Mouse (Mus musculus) bone marrow, adult 2 months (tissue): ENCODE results near the gene Stac3. TPM values are rescaled to one million over a fixed set of nuclear protein-coding genes. Genes with fewer than 3 reads are reported as not detected.

Source experiments
- H3K27ac ChIP-seq: fragments of 200-500 bp; 2 replicates; pipeline ENCODE4 v1.5.1; 2012; ENCODE audit warnings: low read depth, mild to moderate bottlenecking, control low read depth, inconsistent platforms, low read length; ENCODE audit not compliant: control insufficient read depth, poor library complexity, insufficient read depth
- H3K4me1 ChIP-seq: fragments of 200-500 bp; 2 replicates; pipeline ENCODE4 v1.6.1; 2011; ENCODE audit warnings: low read length; ENCODE audit not compliant: control insufficient read depth, insufficient read depth
- H3K4me3 ChIP-seq: fragments of 200-500 bp; replicated peaks from 2 replicates; pipeline ENCODE3; 2011; ENCODE audit warnings: mild to moderate bottlenecking, low read depth, low read length, control low read depth; ENCODE audit not compliant: control insufficient read depth
- CTCF ChIP-seq: fragments of 200-500 bp; IDR thresholded peaks from 2 replicates; pipeline ENCODE4 v1.5.1; 2011; ENCODE audit warnings: low read length, control low read depth; ENCODE audit not compliant: control insufficient read depth, insufficient read depth
- POLR2A ChIP-seq: fragments of 200-500 bp; IDR thresholded peaks from 2 replicates; pipeline ENCODE4 v1.6.1; 2011; ENCODE audit warnings: low read depth, mild to moderate bottlenecking, control low read depth, low read length, borderline replicate concordance; ENCODE audit not compliant: control insufficient read depth
- WGBS: fragments of 180-500 bp; shearing (Covaris S2); methylation state at CpG from one replicate; pipeline ENCODE4 v1.1.7; 2018; 5-methylcytosine and 5-hydroxymethylcytosine counted together
- polyA plus RNA-seq: library from polyadenylated mRNA; stranded (reverse); fragments of >200 nt; gene quantifications from 2 replicates; pipeline ENCODE4 v1.2.4, GENCODE M21; 2011; ENCODE audit warnings: low replicate concordance; ENCODE audit not compliant: missing spikeins, insufficient read depth, insufficient read length

The Stac3 gene
- polyA plus RNA-seq, 1 experiment: 5.0 TPM

DNA sequence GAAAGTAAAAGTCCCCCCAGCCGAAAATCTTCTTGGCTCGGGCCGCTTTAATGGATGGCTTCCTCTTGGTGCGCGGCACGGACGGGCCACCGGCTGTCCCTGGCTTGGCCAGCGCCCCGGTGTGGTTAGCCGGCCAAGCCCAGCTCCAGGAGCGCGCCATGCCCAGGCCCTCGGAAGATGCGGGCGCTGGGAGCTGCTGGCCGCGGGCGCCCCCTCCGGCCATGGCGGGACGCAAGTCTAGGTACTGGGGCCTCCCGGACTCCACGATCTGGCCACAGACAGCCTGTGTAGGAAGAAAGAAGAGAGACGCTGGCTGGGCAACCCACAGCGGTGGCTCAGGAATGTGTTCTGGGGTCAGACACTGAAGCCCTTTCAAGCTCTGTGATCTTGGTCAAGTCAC lies 25.2 kb downstream of the Stac3 start:
- no peak overlapping the region for H3K27ac ChIP-seq
- TF ChIP-seq CTCF (peak; percentile 19; the same call in 1 of the 2 replicates), POLR2A (no peak)
- H3K4me3 ChIP-seq: no peak overlapping the region
- WGBS: under 1% methylated on average over 26 of the region's 26 CpGs
- H3K4me1 ChIP-seq: no peaks in the 10 kb centered on the region; the same call in none of the 2 replicates

DNA sequence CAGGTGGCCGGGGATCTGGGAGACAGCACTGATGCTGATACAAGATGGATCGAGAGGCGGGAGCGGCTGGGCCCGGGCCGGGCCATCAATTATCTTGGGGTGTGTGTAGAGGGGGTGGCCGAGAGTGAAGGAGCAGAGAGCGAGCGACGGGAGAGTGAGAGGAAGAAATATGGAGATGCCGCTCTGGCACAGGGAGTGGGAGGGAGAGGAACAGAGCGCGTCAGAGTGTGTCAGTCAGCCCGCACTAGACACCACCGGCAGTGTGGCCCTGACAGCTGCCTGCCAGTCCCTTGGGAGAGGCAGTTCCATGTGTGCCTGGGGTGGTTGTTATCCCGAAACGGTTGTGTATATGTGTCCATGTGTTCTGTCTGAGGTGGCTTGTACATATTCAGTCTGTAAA lies 26.0 kb downstream of the Stac3 start:
- no peak for TF ChIP-seq POLR2A
- no peak for TF ChIP-seq CTCF
- Histone ChIP-seq H3K27ac (no peak overlapping the region), H3K4me1 (no peaks in the 10 kb centered on the region; the same call in 1 of the 2 replicates), H3K4me3 (no peak overlapping the region)
- WGBS: 9% methylated on average over 17 of the region's 17 CpGs

DNA sequence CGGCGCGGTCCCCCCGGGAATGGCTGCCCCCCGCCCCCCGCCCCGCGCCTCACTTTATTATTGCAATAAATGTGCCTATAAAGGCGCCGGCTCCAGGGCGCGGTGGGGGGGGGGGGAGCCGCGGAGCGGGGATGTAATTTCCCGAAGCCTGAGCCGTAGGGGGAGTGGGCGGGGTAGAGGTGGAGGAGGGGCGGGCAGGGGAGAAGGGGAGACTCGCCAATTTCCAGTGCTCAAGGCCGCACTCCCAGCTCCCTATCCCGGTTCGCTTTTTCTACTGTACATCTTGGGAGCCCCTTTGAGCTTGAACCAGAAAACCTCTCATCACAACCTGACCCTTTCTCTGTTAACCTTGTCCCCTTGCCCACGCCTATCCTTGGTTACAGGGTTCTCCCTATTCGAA lies 29.5 kb downstream of the Stac3 start:
- 6% methylated on average over 23 of the region's 25 CpGs for WGBS
- peaks cover 3% of the 10 kb centered on the region for H3K4me1 ChIP-seq

DNA sequence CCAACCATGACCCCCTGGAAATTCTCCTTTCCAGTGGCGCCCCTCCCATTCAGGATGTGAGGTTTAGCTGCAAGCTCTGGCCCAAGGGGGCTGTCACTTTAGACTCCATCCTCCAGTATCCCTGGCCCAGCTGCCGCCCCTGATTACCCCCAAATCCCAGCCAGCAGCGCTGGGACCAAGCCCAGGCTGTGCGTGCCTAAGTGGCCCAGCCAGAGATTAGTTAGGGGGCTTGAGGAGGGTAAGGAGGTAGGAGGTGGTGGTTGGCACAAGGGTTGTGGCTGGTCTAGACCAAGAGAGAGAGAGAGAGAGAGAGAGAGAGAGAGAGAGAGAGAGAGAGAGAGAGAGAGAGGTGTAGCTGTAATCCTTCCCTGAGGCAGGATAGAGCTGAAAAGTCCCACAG lies 30.1 kb downstream of the Stac3 start:
- H3K4me3 ChIP-seq: no peak overlapping the region
- H3K4me1 ChIP-seq: peaks cover 3% of the 10 kb centered on the region
- H3K27ac ChIP-seq: no peak overlapping the region
- TF ChIP-seq CTCF (no peak), POLR2A (no peak)
- 17% methylated on average over 4 of the region's 4 CpGs for WGBS

More for the DNA sequence above, 29.5 kb downstream of the Stac3 start:
- TF ChIP-seq CTCF (no peak), POLR2A (no peak)
- H3K4me3 ChIP-seq: no peak overlapping the region
- no peak overlapping the region for H3K27ac ChIP-seq

DNA sequence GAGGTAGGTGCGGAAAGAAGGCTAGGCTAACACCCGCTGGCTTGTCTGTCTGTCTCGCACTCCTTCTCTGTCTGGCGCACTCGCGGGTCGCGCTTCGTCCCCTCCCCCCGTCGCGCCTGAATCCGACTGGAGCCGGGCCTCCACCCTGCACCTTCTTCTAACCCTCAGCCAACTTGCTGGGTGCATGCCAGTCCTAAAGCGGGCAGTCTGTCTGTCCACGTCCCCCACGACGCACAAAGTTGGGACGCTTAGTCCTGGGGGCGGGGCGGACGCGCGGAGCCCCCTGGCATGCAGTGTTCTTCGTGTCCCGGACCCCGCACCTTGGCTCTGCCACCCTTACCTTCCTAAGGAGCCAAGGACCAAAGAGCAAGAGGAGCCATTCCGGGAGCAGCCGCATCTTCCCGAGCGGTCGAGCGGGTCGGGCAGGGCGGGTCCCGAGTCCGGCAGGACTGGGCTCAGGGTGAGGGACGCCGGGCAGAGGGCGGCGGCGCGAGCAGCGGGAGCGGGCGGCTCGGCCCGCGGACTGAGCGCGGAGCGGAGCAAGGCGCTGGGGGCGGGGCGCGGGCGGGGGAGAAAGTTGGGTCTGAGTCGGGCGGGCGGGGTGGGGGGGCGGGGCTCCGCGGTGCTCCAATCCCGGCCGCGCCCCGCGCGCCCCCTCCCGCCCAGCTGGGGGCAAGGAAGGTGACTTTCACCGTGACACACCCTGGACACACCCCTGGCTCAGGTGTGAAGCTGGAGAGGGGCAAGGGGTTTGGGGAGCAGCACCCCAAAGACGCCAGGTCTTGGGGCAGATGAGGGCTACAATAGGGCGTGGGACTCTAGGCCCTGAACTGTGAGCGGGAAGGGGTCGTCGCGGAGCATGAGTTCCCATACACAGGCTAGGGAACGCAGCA lies 32.8 kb downstream of the Stac3 start, which contains the start of gene Nxph4:
Nxph4 (minus strand) TSS at position 524 of the 893 bp plus-strand sequence.
- TF ChIP-seq CTCF (no peak), POLR2A (no peak)
- peaks cover 3% of the 10 kb centered on the region for H3K4me1 ChIP-seq
- WGBS: 2% methylated on average over 77 of the region's 78 CpGs
- no peak within 1 kb of the TSS for H3K4me3 ChIP-seq
- no peak within 1 kb of the TSS for H3K27ac ChIP-seq

DNA sequence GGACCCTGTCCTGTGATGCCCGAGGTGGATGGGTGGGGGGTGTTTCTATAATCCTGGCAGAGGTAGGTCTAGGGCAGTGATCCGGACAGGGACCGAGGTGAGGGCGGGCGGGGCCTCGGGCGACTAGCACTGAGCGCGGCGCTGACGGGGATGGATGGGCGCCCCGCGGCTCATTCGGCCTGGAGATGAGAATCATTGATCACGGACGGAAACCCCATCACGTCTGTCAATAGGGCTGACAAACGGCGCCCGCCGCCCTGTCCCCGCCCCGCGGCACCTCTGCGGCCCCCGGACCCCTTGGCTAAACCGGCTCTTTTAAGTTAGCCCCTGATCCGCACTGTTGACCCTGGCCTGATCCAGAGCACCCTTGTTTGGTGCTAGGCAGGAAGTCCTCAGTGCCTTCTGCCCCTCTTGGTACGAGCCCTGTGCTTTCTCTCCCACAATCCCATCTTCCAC lies 33.5 kb downstream of the Stac3 start:
- no peak overlapping the region for H3K27ac ChIP-seq
- H3K4me3 ChIP-seq: no peak overlapping the region
- WGBS: 5% methylated on average over 29 of the region's 30 CpGs
- no peak for TF ChIP-seq POLR2A
- TF ChIP-seq CTCF: no peak
- peaks cover 3% of the 10 kb centered on the region for H3K4me1 ChIP-seq

DNA sequence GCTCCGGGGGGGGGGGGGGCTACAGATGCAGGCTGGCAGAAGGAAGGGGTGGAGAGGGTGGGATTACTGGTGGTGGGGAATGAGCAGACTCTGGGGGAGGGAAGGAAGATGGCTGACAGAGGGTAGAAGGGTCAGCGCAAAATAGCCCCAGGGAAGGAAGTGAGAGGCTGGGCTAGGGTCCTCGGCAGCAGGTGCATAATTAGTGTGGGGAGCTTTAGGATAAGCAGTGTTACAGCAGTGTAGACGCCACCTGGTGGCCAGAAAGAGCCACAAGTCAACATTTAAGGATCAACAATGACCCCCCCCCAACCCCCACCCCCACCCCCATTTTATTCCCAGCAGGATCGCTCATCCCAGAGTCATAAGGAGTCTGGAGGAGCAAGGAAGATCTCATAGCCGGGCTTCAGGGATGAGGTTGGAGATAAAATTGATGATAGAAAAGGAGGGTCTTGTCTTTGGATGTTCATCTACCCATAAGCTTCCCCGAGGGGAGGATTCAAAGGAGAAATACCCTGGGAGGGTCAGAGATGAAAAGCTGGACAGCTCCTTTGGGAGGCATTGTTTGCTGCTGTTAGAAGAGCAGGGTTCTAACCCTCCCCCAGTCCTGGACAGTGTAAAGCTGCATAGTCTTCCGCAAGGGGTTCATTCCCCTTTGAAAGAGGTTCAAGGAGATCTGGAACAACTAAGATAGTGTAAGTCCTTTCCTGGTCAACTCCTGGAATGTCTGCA lies 35.3 kb downstream of the Stac3 start:
- no peak overlapping the region for H3K27ac ChIP-seq
- TF ChIP-seq CTCF (peak; percentile 38; the same call in 1 of the 2 replicates), POLR2A (no peak)
- no peak overlapping the region for H3K4me3 ChIP-seq
- peaks cover 3% of the 10 kb centered on the region for H3K4me1 ChIP-seq
- 12% methylated on average over 8 of the region's 8 CpGs for WGBS

DNA sequence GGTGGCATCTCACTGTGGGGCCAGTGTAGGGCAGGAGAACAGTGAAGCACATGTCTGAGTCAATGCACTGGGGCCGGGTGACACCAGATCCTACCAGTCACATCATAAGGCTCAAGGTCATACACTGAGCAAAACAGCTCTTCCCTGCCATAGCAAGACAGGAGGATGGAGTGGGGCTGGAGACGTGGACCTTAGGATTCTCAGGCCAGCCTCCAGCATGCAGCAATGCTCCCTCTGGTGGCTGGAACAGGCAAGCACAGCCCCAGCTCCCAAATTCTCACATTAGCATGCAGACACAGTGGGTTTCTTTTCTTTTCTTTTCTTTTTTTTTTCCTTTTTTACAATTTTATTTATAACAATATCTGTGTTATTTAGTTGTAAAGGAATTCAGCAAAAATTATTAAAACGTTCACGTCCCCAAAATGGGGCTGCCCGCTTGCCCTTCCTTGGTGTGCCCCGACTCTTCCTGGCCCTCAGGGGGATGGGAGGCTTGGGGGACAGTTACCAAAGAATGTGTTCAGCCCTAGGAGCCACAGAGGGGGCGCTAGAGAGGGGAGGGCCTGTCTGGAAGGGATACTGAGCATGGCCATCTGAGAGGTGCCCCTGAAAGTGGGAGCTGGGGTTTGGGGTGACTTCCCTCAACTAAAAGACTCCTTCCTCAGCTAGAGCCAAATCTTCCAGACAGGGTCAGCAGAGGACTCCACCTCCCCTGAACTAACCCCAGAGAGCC lies 36.5 kb downstream of the Stac3 start:
- Histone ChIP-seq H3K27ac (no peak overlapping the region), H3K4me1 (peaks cover 3% of the 10 kb centered on the region), H3K4me3 (no peak overlapping the region)
- TF ChIP-seq POLR2A: no peak
- peak; percentile 95 for TF ChIP-seq CTCF
- 33% methylated on average over 7 of the region's 7 CpGs for WGBS
